Mouse (Mus musculus): ENCODE measurements around the gene Lypd1. TPM values are rescaled to one million over a fixed set of nuclear protein-coding genes. Genes with fewer than 3 reads are reported as not detected.

The Lypd1 gene
- polyA plus RNA-seq, 1 experiment from 2014 or later = 0.51 TPM

DNA sequence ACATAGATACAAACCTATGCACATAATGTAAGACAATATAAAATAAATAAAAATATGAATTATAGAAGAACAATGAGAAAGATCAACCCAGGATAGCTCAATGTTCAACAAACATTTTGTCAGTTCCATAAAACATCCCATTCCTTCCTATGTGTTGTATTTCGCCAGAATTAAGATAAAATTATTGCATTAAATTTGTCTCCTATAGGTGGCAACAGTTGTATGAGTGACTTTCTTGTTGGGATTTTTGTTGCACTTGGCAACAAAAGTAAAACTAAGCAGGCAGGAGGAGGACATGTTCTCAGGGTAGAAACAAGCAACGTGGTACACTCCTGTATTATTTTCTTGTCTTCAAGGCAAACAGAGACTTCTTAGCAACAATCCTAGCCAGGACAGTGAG is 10.2 kb upstream of the Lypd1 start:
- no peaks in the 10 kb centered on the region for H3K27me3 ChIP-seq (replicated peaks; ENCODE audit: insufficient read depth, low read length)
- ATAC-seq = no peak
- no peak overlapping the region for H3K9ac ChIP-seq (replicated peaks; ENCODE audit: low read depth)
- H3K4me2 ChIP-seq (replicated peaks; ENCODE audit: low read depth, low read length) = no peak overlapping the region
- DNase-seq (ENCODE audit: low spot score) = no peak
- H3K4me3 ChIP-seq (ENCODE audit: low read depth, low read length) = no peak overlapping the region
- H3K4me1 ChIP-seq (ENCODE audit: insufficient read depth, low read depth, low read length) = no peaks in the 10 kb centered on the region
- WGBS = 75% methylated on average over 2 of the region's 2 CpGs
- 0 out of 2 replicates have a peak, but pooled peaks cover 7% of the 10 kb centered on the region for H3K36me3 ChIP-seq (ENCODE audit: insufficient read depth, low read length)
- no peak for TF ChIP-seq EP300 (IDR thresholded peaks at IDR 0.05)
- 0 out of 2 replicates have a peak, but pooled peaks have one; percentile 16 for TF ChIP-seq CTCF (IDR thresholded peaks at IDR 0.05)
- no peak overlapping the region for H3K27ac ChIP-seq (ENCODE audit: low read length)
- peaks cover 2% of the 10 kb centered on the region; the same call in 1 of the 2 replicates for H3K9me3 ChIP-seq (ENCODE audit: low read length)

DNA sequence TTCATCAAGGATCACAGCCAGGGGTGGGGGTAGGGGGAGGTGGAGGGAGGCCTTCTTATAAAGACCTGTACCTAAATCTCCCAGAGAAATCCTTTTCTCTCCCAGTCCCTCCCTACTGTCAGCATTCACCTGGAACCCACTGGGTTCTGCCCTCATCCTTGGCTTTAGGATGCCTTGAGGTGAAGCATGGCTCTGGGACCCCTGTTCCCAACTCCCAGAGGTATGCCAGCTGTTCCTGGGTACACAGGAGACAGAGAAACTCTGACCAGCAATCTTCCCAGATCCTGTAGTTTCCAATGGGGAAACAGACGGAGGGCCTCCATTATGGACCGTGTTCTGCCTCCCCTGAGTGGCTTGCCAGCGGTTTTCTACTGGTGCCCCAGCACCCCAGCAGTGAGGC is 7.8 kb upstream of the Lypd1 start:
- H3K9ac ChIP-seq (replicated peaks; ENCODE audit: low read depth) = no peak overlapping the region
- peaks cover 2% of the 10 kb centered on the region; the same call in 1 of the 2 replicates for H3K9me3 ChIP-seq (ENCODE audit: low read length)
- no peak overlapping the region for H3K27ac ChIP-seq (ENCODE audit: low read length)
- no peak overlapping the region for H3K4me2 ChIP-seq (replicated peaks; ENCODE audit: low read depth, low read length)
- H3K36me3 ChIP-seq (ENCODE audit: insufficient read depth, low read length) = 0 out of 2 replicates have a peak, but pooled peaks cover 4% of the 10 kb centered on the region
- TF ChIP-seq EP300 (IDR thresholded peaks at IDR 0.05) (no peak), CTCF (IDR thresholded peaks at IDR 0.05) (no peak)
- H3K4me3 ChIP-seq (ENCODE audit: low read depth, low read length) = no peak overlapping the region
- H3K27me3 ChIP-seq (replicated peaks; ENCODE audit: insufficient read depth, low read length) = no peaks in the 10 kb centered on the region
- H3K4me1 ChIP-seq (ENCODE audit: insufficient read depth, low read depth, low read length) = no peaks in the 10 kb centered on the region
- no peak for ATAC-seq
- no peak for DNase-seq (ENCODE audit: low spot score)
- WGBS = 94% methylated on average over 3 of the region's 3 CpGs

DNA sequence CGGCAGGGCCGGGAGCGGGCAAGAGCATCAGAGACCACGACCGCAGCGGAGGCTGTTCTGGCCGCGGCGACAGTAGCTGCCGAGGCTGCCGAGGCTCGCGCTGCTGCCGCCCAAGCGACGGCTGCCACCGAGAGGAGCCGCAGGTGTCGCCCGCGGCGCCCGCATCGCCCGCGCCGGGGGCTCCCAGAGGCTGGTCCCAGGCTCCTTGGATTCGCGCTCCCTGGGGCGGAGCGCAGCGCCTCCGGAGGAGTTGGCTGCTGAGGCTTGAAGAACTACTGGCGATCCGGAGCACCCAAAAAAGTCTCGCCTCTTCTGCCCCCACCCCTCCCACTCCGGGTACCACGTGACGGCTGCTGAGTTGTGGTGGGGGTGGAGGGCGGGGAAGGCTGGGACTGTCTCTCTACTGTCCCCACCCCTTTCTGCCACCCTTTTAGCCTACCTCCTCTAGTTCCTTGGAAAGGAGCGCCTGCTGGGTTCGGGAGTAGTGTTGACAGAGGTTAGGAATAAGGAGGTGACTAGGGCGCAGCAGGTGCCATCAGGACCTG is 928 bp downstream of the Lypd1 start:
- no peak overlapping the region for H3K9ac ChIP-seq (replicated peaks; ENCODE audit: low read depth)
- H3K27me3 ChIP-seq (replicated peaks; ENCODE audit: insufficient read depth, low read length) = 0 out of 2 replicates have a peak, but pooled peaks cover 11% of the 10 kb centered on the region
- peak overlapping the region; percentile 37 for H3K4me3 ChIP-seq (ENCODE audit: low read depth, low read length)
- H3K36me3 ChIP-seq (ENCODE audit: insufficient read depth, low read length) = no peaks in the 10 kb centered on the region; the same call in 1 of the 2 replicates
- DNase-seq (ENCODE audit: low spot score) (peak; percentile 47), ATAC-seq (peak; percentile 80)
- TF ChIP-seq EP300 (IDR thresholded peaks at IDR 0.05) = no peak
- no peak; the same call in 1 of the 2 replicates for TF ChIP-seq CTCF (IDR thresholded peaks at IDR 0.05)
- H3K4me2 ChIP-seq (replicated peaks; ENCODE audit: low read depth, low read length) = peak overlapping the region; percentile 74
- WGBS = under 1% methylated on average over 35 of the region's 43 CpGs
- H3K27ac ChIP-seq (ENCODE audit: low read length) = no peak overlapping the region
- H3K4me1 ChIP-seq (ENCODE audit: insufficient read depth, low read depth, low read length) = no peaks in the 10 kb centered on the region
- H3K9me3 ChIP-seq (ENCODE audit: low read length) = no peaks in the 10 kb centered on the region

DNA sequence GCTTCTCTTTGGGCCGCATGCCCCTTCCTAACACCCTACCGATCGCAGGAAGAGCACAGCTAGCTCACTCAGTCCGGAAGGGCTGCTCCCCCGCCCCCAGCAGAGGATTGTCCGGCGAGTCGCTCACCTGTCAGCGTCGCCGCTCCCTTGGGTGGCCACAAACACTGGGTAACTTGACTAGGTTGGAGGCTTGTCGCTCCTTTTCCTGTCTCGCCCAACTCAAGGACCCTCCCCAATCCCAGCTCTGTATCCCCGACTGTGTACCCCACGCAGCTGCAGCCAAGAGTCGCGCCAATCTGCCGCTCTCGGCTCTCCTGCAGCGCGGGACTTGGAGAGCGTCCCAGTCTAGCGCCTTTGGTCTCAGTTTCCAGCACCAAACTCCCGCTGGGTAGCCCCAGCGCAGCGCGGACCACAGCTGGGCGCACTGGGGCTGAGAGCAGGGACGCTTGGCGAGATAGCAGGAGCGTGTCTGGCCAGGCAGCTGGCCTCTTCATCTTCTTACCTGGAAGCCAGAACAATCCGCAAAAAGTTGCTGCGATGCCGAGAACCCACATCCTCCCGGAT is 1.5 kb downstream of the Lypd1 start:
- Histone ChIP-seq H3K4me1 (ENCODE audit: insufficient read depth, low read depth, low read length) (no peaks in the 10 kb centered on the region), H3K9me3 (ENCODE audit: low read length) (no peaks in the 10 kb centered on the region), H3K4me3 (ENCODE audit: low read depth, low read length) (peak overlapping the region; percentile 37), H3K4me2 (replicated peaks; ENCODE audit: low read depth, low read length) (peak overlapping the region; percentile 74), H3K27ac (ENCODE audit: low read length) (no peak overlapping the region), H3K36me3 (ENCODE audit: insufficient read depth, low read length) (no peaks in the 10 kb centered on the region; the same call in 1 of the 2 replicates), H3K27me3 (replicated peaks; ENCODE audit: insufficient read depth, low read length) (0 out of 2 replicates have a peak, but pooled peaks cover 11% of the 10 kb centered on the region), H3K9ac (replicated peaks; ENCODE audit: low read depth) (no peak overlapping the region)
- WGBS = under 1% methylated on average over 35 of the region's 35 CpGs
- TF ChIP-seq CTCF (IDR thresholded peaks at IDR 0.05) (no peak), EP300 (IDR thresholded peaks at IDR 0.05) (no peak)
- DNase-seq (ENCODE audit: low spot score) = no peak
- ATAC-seq = peak; percentile 18

DNA sequence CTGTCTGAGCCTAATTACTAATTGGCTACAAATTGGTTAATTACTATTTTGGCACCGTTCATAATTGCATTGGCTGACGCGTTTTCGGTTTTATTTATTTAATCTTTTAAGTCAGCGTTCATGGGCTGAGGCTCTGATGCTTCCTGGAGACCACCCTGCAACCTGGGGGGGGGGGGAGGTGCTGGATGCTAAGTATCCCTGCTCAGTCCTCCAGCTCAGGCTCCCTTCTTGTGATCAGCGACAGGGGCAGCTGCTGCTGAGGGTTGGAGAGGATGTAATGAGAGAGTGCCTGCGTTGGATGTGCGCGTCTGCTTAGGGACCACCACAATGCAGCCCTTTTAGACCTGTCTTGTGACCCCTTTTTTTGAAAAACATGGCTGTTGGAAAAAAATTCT is 2.0 kb downstream of the Lypd1 start:
- Histone ChIP-seq H3K4me1 (ENCODE audit: insufficient read depth, low read depth, low read length) (no peaks in the 10 kb centered on the region), H3K4me3 (ENCODE audit: low read depth, low read length) (no peak overlapping the region), H3K9ac (replicated peaks; ENCODE audit: low read depth) (no peak overlapping the region), H3K36me3 (ENCODE audit: insufficient read depth, low read length) (no peaks in the 10 kb centered on the region; the same call in 1 of the 2 replicates), H3K27ac (ENCODE audit: low read length) (no peak overlapping the region), H3K4me2 (replicated peaks; ENCODE audit: low read depth, low read length) (peak overlapping the region; percentile 74), H3K27me3 (replicated peaks; ENCODE audit: insufficient read depth, low read length) (0 out of 2 replicates have a peak, but pooled peaks cover 11% of the 10 kb centered on the region), H3K9me3 (ENCODE audit: low read length) (no peaks in the 10 kb centered on the region)
- 1% methylated on average over 9 of the region's 9 CpGs for WGBS
- ATAC-seq = no peak
- DNase-seq (ENCODE audit: low spot score) = no peak
- TF ChIP-seq EP300 (IDR thresholded peaks at IDR 0.05) = no peak
- TF ChIP-seq CTCF (IDR thresholded peaks at IDR 0.05) = no peak

DNA sequence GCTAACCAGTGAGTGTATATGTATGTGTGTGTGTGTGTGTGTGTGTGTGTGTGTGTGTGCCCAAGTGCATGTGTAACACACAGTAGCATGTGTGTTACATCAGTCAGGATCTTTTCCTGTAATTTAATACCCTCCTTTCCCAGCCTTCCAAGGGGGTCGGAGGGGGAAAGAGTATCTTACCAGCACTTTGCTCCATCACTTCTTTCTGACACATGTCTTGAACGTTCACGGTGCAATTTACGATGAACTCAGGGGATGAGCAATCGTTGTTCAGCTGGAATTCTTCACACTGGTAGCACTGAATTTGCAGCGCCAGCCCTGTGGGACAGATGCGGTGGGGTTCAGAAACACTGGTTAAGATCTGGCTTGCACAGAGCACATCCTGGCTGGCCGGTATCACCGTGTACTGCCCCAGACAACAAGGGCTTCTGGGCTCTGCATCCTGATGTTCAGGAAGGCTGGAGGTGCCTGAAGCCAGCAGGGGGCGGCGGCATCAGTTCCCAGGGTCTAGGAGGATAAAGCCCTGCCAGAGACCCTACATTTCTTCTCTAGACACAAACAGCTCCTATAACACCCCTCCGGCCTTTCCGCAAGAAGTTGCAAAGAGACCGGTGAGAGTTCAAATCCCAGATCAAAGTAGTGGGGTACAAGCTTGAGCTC is 2.6 kb downstream of the Lypd1 start:
- ATAC-seq (no peak), DNase-seq (ENCODE audit: low spot score) (no peak)
- H3K9me3 ChIP-seq (ENCODE audit: low read length) = no peaks in the 10 kb centered on the region
- H3K4me3 ChIP-seq (ENCODE audit: low read depth, low read length) = no peak overlapping the region
- WGBS = 15% methylated on average over 14 of the region's 14 CpGs
- TF ChIP-seq CTCF (IDR thresholded peaks at IDR 0.05) = peak; percentile 50
- TF ChIP-seq EP300 (IDR thresholded peaks at IDR 0.05) = no peak
- H3K4me2 ChIP-seq (replicated peaks; ENCODE audit: low read depth, low read length) = 0 out of 2 replicates have a peak overlapping the region, but pooled peaks have one; percentile 74
- H3K9ac ChIP-seq (replicated peaks; ENCODE audit: low read depth) = no peak overlapping the region
- no peaks in the 10 kb centered on the region for H3K4me1 ChIP-seq (ENCODE audit: insufficient read depth, low read depth, low read length)
- no peaks in the 10 kb centered on the region; the same call in 1 of the 2 replicates for H3K36me3 ChIP-seq (ENCODE audit: insufficient read depth, low read length)
- no peak overlapping the region for H3K27ac ChIP-seq (ENCODE audit: low read length)
- 0 out of 2 replicates have a peak, but pooled peaks cover 11% of the 10 kb centered on the region for H3K27me3 ChIP-seq (replicated peaks; ENCODE audit: insufficient read depth, low read length)
